Mouse (Mus musculus): ENCODE measurements around the gene Phldb3.

Phldb3 gene

DNA sequence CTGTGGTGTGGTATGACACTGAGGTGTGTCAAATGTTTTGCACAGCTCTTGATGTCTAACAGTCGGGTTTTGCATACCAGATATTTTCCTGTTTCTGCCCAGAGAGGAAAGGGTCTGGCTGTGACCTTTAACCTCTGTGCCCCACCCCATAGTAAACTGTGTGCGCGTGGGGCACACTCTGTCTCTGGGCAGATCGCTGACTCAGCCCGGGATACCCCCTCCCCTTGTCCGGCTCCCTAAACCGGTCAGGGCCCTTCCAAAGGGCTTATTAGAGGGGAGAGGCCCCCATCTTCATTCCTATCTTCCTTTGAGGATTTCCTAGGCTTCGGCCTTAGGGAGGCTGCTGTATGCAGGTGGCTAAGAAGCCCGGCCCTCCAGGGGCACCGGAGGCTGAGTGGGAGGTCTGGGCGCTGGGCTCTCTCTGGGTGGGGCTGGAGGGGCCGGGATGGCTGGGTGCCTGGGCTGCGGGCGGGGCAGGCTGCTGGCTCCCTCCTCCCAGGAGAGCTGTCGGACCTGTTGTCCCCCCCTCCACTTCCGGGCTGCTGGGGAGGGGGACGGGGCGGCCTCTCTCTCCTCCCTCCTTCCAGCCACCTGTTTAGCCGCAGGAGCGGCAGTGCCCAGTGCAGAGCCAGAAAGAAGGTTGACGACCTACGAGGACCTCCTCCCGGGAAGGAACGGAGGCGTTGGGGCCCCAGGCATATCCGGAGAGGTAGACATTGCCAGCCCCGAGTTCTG lies at the start of gene Phldb3:
Gene Phldb3, plus strand, starts transcription at position 620 of the 735 bp plus-strand sequence.
- peak; percentile 67 for DNase-seq (ENCODE audit: low spot score)

GRCm38 (mm10) chr7:24561450-24561849 lies 49.1 kb upstream of the Phldb3 start:
- DNase-seq (ENCODE audit: low spot score) = no peak

DNA sequence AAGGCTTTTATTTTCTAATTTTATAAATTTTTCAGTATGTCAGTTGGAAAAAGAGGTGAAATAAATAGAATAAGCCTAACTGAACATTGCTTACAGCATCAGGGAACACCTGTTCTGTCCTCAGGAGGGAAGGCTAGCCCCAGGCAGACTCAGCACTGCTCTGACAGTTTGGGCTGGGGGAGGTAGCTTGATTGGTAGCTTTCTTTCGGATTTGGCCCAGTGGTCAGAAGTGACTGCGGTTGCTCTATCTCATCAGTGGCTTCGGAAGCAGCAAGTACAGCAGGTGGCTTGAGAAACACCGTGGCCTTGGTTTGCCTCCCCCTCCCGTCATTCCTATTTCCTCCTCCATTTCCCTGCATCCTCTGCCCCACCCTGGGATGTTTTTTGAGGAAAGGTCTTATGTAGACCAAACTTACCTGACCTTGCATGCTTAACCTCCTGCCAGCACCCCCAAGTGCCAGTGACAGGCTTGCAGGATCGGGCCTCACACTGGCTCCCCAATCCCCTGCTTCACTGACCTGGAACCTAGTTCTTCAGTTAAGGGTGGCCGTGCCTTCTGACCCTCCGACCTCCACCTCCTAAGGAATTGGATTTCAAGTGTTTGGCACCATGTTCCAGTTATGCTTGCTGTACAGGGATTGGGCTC lies 47.2 kb upstream of the Phldb3 start:
- DNase-seq (ENCODE audit: low spot score) = no peak

DNA sequence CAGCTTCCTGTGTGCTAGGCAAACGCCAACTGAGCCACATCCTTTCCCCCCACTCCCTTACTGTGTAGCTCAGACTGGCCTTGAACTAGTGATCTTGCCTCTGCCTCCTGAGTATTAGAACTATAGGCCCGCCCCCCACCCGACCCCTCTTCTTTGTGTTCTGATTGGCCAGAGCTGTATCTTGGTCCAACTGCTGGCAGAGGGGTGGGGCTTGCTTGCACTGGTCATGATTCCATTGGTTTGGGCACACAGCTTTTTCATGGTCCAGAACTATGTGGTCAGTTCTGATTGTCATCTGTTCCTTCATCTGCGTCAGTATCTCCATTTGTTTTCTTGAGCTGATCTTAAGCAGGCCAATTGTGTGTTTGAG lies 46.7 kb upstream of the Phldb3 start:
- DNase-seq (ENCODE audit: low spot score) = no peak

DNA sequence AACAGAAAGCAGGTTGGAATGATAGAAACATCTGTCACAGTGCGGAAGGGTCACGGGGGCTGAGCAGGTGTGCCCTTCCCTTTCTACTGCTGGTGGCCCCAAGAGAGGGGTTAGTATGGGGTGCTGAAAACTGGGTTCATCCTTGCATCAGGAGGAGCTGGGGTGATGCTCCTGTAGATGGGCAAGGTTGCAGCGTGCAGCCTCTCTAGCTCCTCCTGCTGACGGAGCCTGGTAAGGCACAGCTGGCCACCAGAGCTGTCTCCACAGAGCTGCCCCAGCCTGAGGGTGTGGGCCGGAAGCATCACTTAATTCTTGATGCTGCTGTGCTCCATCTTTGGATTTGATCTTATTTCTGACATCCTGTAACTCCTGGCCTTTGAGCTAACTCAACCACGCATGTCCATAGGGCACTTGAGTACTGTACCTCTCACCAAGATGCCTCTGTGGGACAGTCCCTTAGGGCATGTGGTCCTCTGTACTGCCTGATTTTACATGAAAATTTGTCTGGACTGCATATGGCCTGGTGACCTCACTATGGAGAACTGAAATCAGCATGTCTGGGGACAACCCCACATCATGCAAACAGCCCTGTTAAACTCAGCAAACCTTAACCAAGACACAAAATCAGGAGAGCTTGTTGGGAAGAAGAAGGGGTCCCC lies 45.8 kb upstream of the Phldb3 start:
- DNase-seq (ENCODE audit: low spot score) = no peak

DNA sequence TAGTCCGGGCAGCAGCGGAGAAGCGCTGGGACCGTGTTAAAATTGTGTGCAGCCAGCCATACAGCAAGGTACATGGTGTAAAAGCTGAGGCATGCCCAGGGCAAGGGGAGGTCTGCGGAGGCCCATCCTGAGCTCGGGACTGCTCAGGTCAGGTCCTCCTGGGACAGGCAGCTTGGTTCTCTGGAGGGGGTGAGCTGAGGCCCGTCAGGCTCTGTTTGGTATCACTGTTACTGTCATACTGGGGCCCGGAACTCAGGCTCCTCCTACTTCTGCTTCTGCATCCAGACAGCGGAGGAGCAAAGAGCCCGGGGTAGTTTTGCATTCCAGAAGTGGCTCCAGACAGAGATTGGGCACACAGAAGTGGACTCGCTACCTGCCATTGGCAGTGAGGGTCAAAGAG lies 44.9 kb upstream of the Phldb3 start:
- DNase-seq (ENCODE audit: low spot score) = no peak

DNA sequence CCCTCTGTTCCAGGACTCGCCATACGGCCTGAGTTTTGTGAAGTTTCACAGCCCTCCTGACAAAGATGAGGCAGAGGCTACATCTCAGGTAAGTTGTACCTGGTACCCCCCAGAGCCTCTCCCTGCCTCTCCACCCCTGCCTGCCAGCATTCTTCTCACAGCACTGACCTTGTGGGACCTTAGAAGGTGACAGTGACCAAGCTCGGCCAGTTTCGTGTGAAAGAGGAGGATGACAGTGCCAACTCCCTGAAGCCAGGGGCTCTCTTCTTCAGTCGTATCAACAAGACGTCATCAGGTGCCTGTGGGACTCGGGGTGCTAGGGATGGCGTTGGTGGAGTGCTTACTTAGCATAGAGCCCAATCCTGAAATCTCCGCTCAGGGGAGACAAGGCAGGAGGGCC lies 44.4 kb upstream of the Phldb3 start:
- DNase-seq (ENCODE audit: low spot score) = no peak

DNA sequence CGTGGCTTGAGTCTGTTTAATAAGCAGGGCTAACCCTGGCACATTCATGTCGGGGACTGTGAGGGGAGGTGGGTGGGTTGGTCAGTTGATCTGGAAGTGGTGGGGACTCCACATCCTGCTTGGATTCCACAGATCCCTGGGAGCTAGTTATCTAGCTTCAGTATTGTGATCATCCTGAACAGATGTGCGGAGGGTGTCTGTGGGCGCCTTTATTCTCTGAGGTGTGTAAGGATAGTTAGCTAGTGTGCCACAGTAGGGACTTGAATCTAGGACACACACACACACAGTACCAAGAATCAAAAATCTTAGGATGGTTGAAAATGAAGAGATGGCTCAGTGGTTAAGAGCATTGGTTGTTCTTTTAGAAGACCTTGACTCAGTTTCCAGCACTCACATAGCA lies 42.1 kb upstream of the Phldb3 start:
- DNase-seq (ENCODE audit: low spot score) = no peak

DNA sequence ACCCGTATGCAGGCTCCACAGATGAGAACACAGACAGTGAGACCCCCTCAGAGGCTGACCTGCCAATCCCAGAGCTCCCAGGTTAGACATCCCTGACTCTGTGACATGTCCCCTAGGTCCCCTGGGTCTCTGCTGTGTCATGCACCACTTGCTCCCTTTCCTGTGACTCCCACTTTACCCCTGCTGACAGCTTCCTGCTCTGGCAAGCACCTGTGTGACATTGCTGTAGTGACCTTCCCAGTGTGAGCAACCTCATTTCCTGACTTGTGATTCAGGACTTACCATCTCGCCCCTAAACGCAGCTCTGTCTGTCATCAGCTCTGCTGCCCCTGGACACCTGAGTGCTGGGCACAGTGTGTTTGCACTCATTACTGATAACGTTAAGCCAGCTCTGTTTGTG lies 39.5 kb upstream of the Phldb3 start:
- DNase-seq (ENCODE audit: low spot score) = no peak

- no peak for DNase-seq (ENCODE audit: low spot score)
These were observed 38.1 kb upstream of the Phldb3 start for GRCm38 (mm10) chr7:24572455-24572854.

GRCm38 (mm10) chr7:24574224-24574796 lies 36.3 kb upstream of the Phldb3 start:
- DNase-seq (ENCODE audit: low spot score) = peak; percentile 75

- DNase-seq (ENCODE audit: low spot score) = no peak
These were observed 32.8 kb upstream of the Phldb3 start for GRCm38 (mm10) chr7:24577811-24578210.

DNA sequence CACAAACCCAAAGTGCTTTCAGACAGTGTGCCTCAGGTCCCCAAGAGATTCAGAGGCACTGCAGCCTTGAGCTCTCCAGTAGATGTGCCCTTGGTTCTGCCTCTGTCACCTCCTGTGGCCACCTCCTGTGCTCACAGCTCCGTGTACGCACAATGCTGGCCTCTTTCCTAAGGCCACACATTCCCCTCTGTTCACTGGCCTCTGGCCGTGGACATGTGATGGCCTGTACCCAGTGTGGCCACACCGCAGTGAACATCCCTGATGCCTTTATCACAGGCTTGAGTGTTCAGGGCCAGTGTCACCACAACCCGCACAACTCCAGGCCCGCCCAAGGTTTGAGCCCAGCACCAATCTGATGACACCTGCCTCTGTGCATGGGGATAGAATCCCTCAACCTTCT lies 25.7 kb upstream of the Phldb3 start:
- DNase-seq (ENCODE audit: low spot score) = no peak

- no peak for DNase-seq (ENCODE audit: low spot score)
These were observed 24.6 kb upstream of the Phldb3 start for GRCm38 (mm10) chr7:24585995-24586394.

GRCm38 (mm10) chr7:24586828-24587227 lies 23.7 kb upstream of the Phldb3 start:
- DNase-seq (ENCODE audit: low spot score) = no peak

- no peak for DNase-seq (ENCODE audit: low spot score)
These were observed 23.0 kb upstream of the Phldb3 start, which contains the start of the genes Ethe1 and Zfp575 for GRCm38 (mm10) chr7:24587330-24588105. TSS of gene Ethe1 (plus strand) at chr7:24587543. TSS of gene Zfp575 (minus strand) at chr7:24587641.

DNA sequence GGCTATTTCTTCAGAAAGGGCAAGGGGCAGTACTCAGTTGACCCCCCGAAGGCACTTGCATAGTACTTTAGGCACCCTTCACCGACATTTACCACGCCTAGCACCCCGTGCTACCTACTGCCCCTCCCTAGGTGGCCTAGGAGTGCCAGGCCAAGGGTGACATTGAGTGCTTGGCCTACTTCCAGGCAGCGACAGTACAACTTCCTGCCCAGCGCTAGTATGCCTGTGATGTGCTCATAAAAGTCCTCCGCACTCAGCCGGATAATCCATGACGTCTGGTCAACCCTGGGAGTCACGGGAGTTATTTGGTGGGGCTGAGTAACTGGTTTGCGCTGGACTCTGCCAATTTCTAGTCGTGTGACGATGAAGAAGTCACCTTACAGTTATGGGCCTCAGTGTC lies 22.2 kb upstream of the Phldb3 start:
- DNase-seq (ENCODE audit: low spot score) = no peak

DNA sequence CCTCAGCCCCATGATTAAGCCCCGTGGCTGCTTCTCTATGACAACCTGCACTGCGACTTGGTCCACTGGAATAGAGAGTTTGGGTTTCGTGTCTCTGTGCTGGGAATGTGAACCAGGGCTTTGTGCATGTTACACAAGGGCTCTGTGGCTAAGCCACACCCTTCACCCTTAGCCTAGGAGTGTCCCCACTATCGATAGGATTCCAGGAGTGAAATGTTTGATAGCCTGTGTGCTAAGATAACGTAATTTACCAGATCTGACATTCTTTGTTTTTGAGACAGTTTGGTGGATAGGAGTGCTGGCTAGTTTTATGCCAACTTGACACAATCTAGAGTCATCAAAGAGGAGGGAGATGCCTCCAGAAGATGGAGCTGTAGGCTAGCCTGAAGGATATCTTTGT lies 18.8 kb upstream of the Phldb3 start:
- no peak for DNase-seq (ENCODE audit: low spot score)

DNA sequence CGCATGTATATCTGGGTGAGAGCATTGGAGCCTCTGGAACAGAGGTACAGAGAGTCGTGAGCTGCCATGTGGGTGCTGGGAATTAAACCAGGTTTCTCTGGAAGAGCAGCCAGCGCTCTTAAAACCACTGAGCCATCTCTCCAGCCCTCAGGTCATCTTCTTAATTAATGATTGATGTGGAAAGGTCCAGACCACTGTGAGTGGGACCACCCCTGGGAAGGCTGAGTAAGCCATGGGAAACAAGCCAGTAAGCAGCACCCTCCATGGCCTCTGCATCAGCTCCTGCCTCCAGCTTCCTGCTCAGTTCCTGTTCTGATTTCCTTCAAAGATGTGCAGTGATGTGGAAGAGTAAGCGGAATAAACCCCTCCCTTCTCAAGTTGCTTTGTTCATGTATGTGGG lies 18.4 kb upstream of the Phldb3 start:
- no peak for DNase-seq (ENCODE audit: low spot score)

GRCm38 (mm10) chr7:24592781-24593180 lies 17.8 kb upstream of the Phldb3 start:
- no peak for DNase-seq (ENCODE audit: low spot score)

GRCm38 (mm10) chr7:24593621-24594308 lies 16.8 kb upstream of the Phldb3 start:
- peak; percentile 78 for DNase-seq (ENCODE audit: low spot score)
